ENCODE assay signal across 8 mouse cellular contexts in genomic region chr16:3895173-3895792, GRCm38 (mm10). TPM values are rescaled to one million over a fixed set of nuclear protein-coding genes. Genes with fewer than 3 reads are reported as not detected.
DNase-seq lines count a peak whose midpoint lies in the region; ATAC-seq and TF ChIP-seq lines count a peak whose summit lies in the region.

No protein-coding gene starts in this region.

- DNase-seq in left cerebral cortex, adult 2 months (ENCODE audit: extremely low spot score in 1 of 2, low spot score in 2 of 2) = no peak
- DNase-seq in left cerebral cortex, adult 9 months (ENCODE audit: low spot score in 2 of 2) = no peak
- peak; percentile 59 to 79 for DNase-seq in heart, adult 2 months
- peak; percentile 76 for DNase-seq in kidney, postnatal 0 days (ENCODE audit: low spot score)
- peak; percentile 15 for DNase-seq in yolk sac, embryonic 10.5 days (ENCODE audit: low spot score)
- no peak for DNase-seq in forebrain, embryonic 10.5 days (ENCODE audit: extremely low spot score, low spot score)

- 43% methylated on average over 9 of the region's 9 CpGs for whole genome bisulfite sequencing in heart, adult 2 months
- 65% methylated on average over 9 of the region's 9 CpGs for WGBS in kidney, postnatal 0 days
- 75% methylated on average over 9 of the region's 9 CpGs for WGBS in forebrain, embryonic 10.5 days

- peak overlapping the region; percentile 4; the same call in 1 of the 2 replicates for H3K9ac ChIP-seq in heart, adult 2 months (ENCODE audit: low read depth, low read length)
- H3K9ac ChIP-seq in kidney, postnatal 0 days (ENCODE audit: low read depth, low read length) = no peak overlapping the region

- no peak overlapping the region for H3K4me2 ChIP-seq in kidney, postnatal 0 days (ENCODE audit: low read length)

- H3K27ac ChIP-seq in left cerebral cortex, adult 2 months = peak overlapping the region; percentile 4; the same call in 1 of the 2 replicates
- H3K27ac ChIP-seq in heart, adult 2 months = peak overlapping the region; percentile 40
- H3K27ac ChIP-seq in kidney, postnatal 0 days = peak overlapping the region; percentile 58
- H3K27ac ChIP-seq in forebrain, embryonic 10.5 days = no peak overlapping the region

- intact Hi-C loops in left cerebral cortex, adult 2 months (cut with DNase I) = no loop called here
- intact Hi-C loops in heart, adult 2 months (cut with DNase I) = no loop called here

- no peaks in the 10 kb centered on the region; the same call in none of the 2 replicates for H3K79me2 ChIP-seq in heart, adult 2 months (replicated peaks; ENCODE audit: control insufficient read depth, insufficient read depth, low read length)

- TF ChIP-seq POLR2A in heart, adult 2 months (IDR thresholded peaks at IDR 0.05; ENCODE audit: insufficient read depth, low read depth, low read length) = peak; percentile 60

- peaks cover 15% of the 10 kb centered on the region for H3K4me1 ChIP-seq in heart, adult 2 months (ENCODE audit: control insufficient read depth, insufficient read depth, low read length)
- no peaks in the 10 kb centered on the region for H3K4me1 ChIP-seq in kidney, postnatal 0 days (replicated peaks; ENCODE audit: insufficient read depth, low read length)
- H3K4me1 ChIP-seq in forebrain, embryonic 10.5 days = no peaks in the 10 kb centered on the region

- TF ChIP-seq CTCF in left cerebral cortex, adult 2 months (IDR thresholded peaks at IDR 0.05) = no peak
- no peak for TF ChIP-seq CTCF in heart, adult 2 months (IDR thresholded peaks at IDR 0.05)
- TF ChIP-seq CTCF in kidney, postnatal 0 days (IDR thresholded peaks at IDR 0.05; ENCODE audit: low read depth) = no peak

- no peak overlapping the region for H3K4me3 ChIP-seq in left cerebral cortex, adult 2 months
- peak overlapping the region; percentile 25 for H3K4me3 ChIP-seq in heart, adult 2 months
- H3K4me3 ChIP-seq in kidney, postnatal 0 days (replicated peaks; ENCODE audit: low read depth, low read length) = no peak overlapping the region
- no peak overlapping the region for H3K4me3 ChIP-seq in forebrain, embryonic 10.5 days

- ATAC-seq in kidney, postnatal 0 days (replicated peaks; ENCODE audit: low FRiP score, low read depth) = no peak
- ATAC-seq in megakaryocyte progenitor cell, adult 5-6 weeks (replicated peaks; ENCODE audit: poor library complexity) = peak; percentile 90
- no peak for ATAC-seq in cerebellum, adult (ENCODE audit: insufficient number of reproducible peaks, low FRiP score, low TSS enrichment)

- H3K27me3 ChIP-seq in heart, adult 2 months (ENCODE audit: control insufficient read depth, insufficient read depth, low read length) = no peaks in the 10 kb centered on the region
- H3K27me3 ChIP-seq in kidney, postnatal 0 days (ENCODE audit: insufficient read depth, low read length) = no peaks in the 10 kb centered on the region
- H3K27me3 ChIP-seq in forebrain, embryonic 10.5 days (ENCODE audit: poor library complexity, severe bottlenecking) = no peaks in the 10 kb centered on the region

- TF ChIP-seq EP300 in heart, adult 2 months (IDR thresholded peaks at IDR 0.05; ENCODE audit: insufficient read depth, low read depth, low read length) = peak; percentile 57; the same call in 1 of the 2 replicates

- no peaks in the 10 kb centered on the region for H3K9me3 ChIP-seq in kidney, postnatal 0 days (replicated peaks; ENCODE audit: low read length)
- H3K9me3 ChIP-seq in forebrain, embryonic 10.5 days = no peaks in the 10 kb centered on the region

- peaks cover 8% of the 10 kb centered on the region for H3K36me3 ChIP-seq in heart, adult 2 months (ENCODE audit: control insufficient read depth, insufficient read depth, low read length)
- H3K36me3 ChIP-seq in kidney, postnatal 0 days (ENCODE audit: insufficient read depth, low read length) = peaks cover 28% of the 10 kb centered on the region; the same call in 1 of the 2 replicates
- H3K36me3 ChIP-seq in forebrain, embryonic 10.5 days (replicated peaks) = peaks cover 52% of the 10 kb centered on the region

RNA-seq across cellular contexts. Expression of gene Gm20695, which starts 10.8 kb away (rescaled TPM):
- total RNA-seq in left cerebral cortex, adult 2 months (2021) = 1 to 10 TPM in 1 of 2 experiments, not detected in 1; 1.2 TPM
- total RNA-seq in heart, adult 2 months (2021) = under 1 TPM; 0.27 to 0.42 TPM
- not detected in 2 replicates for polyA plus RNA-seq in heart, adult 2 months (2012; rRNA removed)
- 2.6 and 2.9 TPM in 2 replicates for polyA plus RNA-seq in kidney, postnatal 0 days (2015; fragmentation: Nextera tagmentation; extraction: Ambion mirVana)
- total RNA-seq in megakaryocyte progenitor cell, adult 5-6 weeks (2015) = not detected in 2 replicates
- total RNA-seq in megakaryocyte progenitor cell, adult 5-6 weeks (2017) = 0.21 and 1.3 TPM in 2 replicates
- polyA plus RNA-seq in forebrain, embryonic 10.5 days (2016; fragmentation: Nextera tagmentation; extraction: Ambion mirVana) = 2.5 and 3.9 TPM in 2 replicates

RNA-seq across cellular contexts. Expression of gene Zfp597, which starts 10.9 kb away (rescaled TPM):
- 10 to 100 TPM; 26.4 to 28.9 TPM for total RNA-seq in left cerebral cortex, adult 2 months (2021)
- 10 to 100 TPM; 10.8 to 12.1 TPM for total RNA-seq in heart, adult 2 months (2021)
- polyA plus RNA-seq in heart, adult 2 months (2012; rRNA removed) = 2.3 and 4.6 TPM in 2 replicates
- polyA plus RNA-seq in kidney, postnatal 0 days (2015; fragmentation: Nextera tagmentation; extraction: Ambion mirVana) = 3.3 and 4.2 TPM in 2 replicates
- 7.1 and 10.6 TPM in 2 replicates for total RNA-seq in megakaryocyte progenitor cell, adult 5-6 weeks (2015)
- total RNA-seq in megakaryocyte progenitor cell, adult 5-6 weeks (2017) = 13.2 and 14.7 TPM in 2 replicates
- polyA plus RNA-seq in forebrain, embryonic 10.5 days (2016; fragmentation: Nextera tagmentation; extraction: Ambion mirVana) = 5.4 and 6.5 TPM in 2 replicates

RNA-seq across cellular contexts. Expression of gene 1700037C18Rik, which starts 13.2 kb away (rescaled TPM):
- 1 to 10 TPM; 5.4 to 8.2 TPM for total RNA-seq in left cerebral cortex, adult 2 months (2021)
- 1 to 10 TPM; 2.9 TPM for total RNA-seq in heart, adult 2 months (2021)
- 2.9 and 5.2 TPM in 2 replicates for polyA plus RNA-seq in heart, adult 2 months (2012; rRNA removed)
- polyA plus RNA-seq in kidney, postnatal 0 days (2015; fragmentation: Nextera tagmentation; extraction: Ambion mirVana) = 11.0 and 11.4 TPM in 2 replicates
- 2.0 and 2.6 TPM in 2 replicates for total RNA-seq in megakaryocyte progenitor cell, adult 5-6 weeks (2015)
- total RNA-seq in megakaryocyte progenitor cell, adult 5-6 weeks (2017) = 1.1 and 1.3 TPM in 2 replicates
- polyA plus RNA-seq in forebrain, embryonic 10.5 days (2016; fragmentation: Nextera tagmentation; extraction: Ambion mirVana) = 6.8 and 6.9 TPM in 2 replicates

RNA-seq across cellular contexts. Expression of gene Cluap1, which starts 13.3 kb away (rescaled TPM):
- 10 to 100 TPM; 28.1 to 31.6 TPM for total RNA-seq in left cerebral cortex, adult 2 months (2021)
- total RNA-seq in heart, adult 2 months (2021) = 10 to 100 TPM in 1 of 2 experiments, 1 to 10 TPM in 1; 9.7 to 10.9 TPM
- polyA plus RNA-seq in heart, adult 2 months (2012; rRNA removed) = 4.9 and 5.9 TPM in 2 replicates
- polyA plus RNA-seq in kidney, postnatal 0 days (2015; fragmentation: Nextera tagmentation; extraction: Ambion mirVana) = 32.8 and 33.3 TPM in 2 replicates
- total RNA-seq in megakaryocyte progenitor cell, adult 5-6 weeks (2015) = 21.0 and 22.1 TPM in 2 replicates
- 38.2 and 48.4 TPM in 2 replicates for total RNA-seq in megakaryocyte progenitor cell, adult 5-6 weeks (2017)
- polyA plus RNA-seq in forebrain, embryonic 10.5 days (2016; fragmentation: Nextera tagmentation; extraction: Ambion mirVana) = 23.3 and 27.4 TPM in 2 replicates

RNA-seq across cellular contexts. Expression of gene Naa60, which starts 23.1 kb away (rescaled TPM):
- total RNA-seq in left cerebral cortex, adult 2 months (2021) = 100 to 1,000 TPM; 107 to 119 TPM
- total RNA-seq in heart, adult 2 months (2021) = 10 to 100 TPM; 48.6 to 49.4 TPM
- 50.4 and 59.4 TPM in 2 replicates for polyA plus RNA-seq in heart, adult 2 months (2012; rRNA removed)
- 40.9 and 45.1 TPM in 2 replicates for polyA plus RNA-seq in kidney, postnatal 0 days (2015; fragmentation: Nextera tagmentation; extraction: Ambion mirVana)
- total RNA-seq in megakaryocyte progenitor cell, adult 5-6 weeks (2015) = 92.6 and 98.1 TPM in 2 replicates
- total RNA-seq in megakaryocyte progenitor cell, adult 5-6 weeks (2017) = 26.2 and 38.9 TPM in 2 replicates
- 59.3 and 62.2 TPM in 2 replicates for polyA plus RNA-seq in forebrain, embryonic 10.5 days (2016; fragmentation: Nextera tagmentation; extraction: Ambion mirVana)

Comparison
In these comparisons a context has a peak if more than half of its experiments do, and no peak if none do; other contexts are left out.
1. DNase-seq: peak in heart, adult 2 months (2 of 2), kidney, postnatal 0 days (single experiment) and yolk sac, embryonic 10.5 days (single experiment); none in left cerebral cortex, adult 2 months (0 of 2), left cerebral cortex, adult 9 months (0 of 2) and forebrain, embryonic 10.5 days (single experiment).